Mouse (Mus musculus) thymus, adult 18-20 months (tissue): ENCODE results near the gene Tnrc6c.

Experiments used
- DNase-seq, 2 experiments: peaks; one replicate each; pipeline ENCODE4 v3.0.0; 2022; ENCODE audit warnings: mixed read lengths in 2 of 2

Gene Tnrc6c

DNA sequence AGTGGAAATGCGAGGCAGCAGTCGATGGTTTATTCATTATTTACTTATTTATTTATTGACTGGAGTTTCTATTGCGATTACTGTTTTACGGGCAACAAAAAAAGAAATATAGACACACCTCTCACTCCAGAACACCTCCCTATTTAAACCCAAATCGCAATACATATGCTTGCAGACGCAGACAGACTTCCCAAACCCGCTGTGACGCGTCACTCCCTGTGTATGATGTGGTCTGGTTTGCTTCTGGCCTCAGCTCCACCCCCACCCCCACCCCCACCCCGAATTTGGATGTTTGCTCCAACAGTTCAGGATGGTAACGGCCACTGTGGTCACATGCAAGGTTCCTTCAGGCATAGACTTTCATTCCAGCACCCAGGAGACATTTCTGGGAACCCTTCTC is 15.3 kb upstream of the Tnrc6c start:
- no peak for DNase-seq

- peak; percentile 58 to 75 for DNase-seq
Measured at GRCm38 (mm10) chr11:117639331-117639970, 14.6 kb upstream of the Tnrc6c start.

DNA sequence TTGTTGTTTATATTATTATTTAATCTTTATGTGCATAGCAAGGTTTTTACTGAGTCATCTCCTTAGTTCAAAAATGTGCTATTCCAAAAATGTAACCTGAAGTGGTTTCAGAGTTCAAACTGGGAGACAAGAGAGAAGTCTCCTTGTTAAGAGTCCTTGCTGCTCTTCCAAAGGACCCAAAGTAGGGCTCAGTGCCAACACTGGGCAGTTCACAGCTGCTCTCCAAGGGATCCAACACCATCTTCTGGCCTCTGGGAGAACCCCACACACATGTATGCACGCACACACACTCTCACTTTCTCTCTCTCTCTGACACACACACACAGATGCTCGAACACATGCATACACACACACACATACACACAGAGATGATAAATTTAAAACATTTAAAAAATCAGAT is 11.9 kb upstream of the Tnrc6c start:
- no peak for DNase-seq

- DNase-seq = no peak
Measured at GRCm38 (mm10) chr11:117643240-117643639, 10.8 kb upstream of the Tnrc6c start.

- DNase-seq = no peak
Measured at GRCm38 (mm10) chr11:117646786-117647185, 7.3 kb upstream of the Tnrc6c start.

- no peak for DNase-seq
Measured at GRCm38 (mm10) chr11:117648005-117648404, 6.1 kb upstream of the Tnrc6c start.

GRCm38 (mm10) chr11:117650721-117651644 is 3.1 kb upstream of the Tnrc6c start:
- DNase-seq = no peak

DNA sequence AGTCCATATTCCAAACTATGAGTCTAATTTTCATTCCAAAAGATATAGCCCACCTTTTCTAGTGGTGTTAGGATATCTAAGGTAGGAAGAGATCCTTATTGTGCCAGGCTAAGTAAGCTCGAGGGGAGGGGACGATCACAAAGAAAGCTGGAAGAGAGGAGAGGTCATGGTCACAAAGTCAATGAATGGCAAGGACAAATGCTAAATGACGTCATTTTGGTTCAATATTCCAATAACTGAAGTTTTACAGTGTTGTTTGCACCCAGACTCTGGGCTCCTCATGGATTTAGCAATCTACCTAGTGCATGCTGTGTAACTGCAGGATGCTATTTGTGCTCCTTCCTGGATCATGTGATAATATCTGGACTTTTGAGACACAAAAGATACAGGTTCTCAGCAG is 1.2 kb upstream of the Tnrc6c start:
- no peak for DNase-seq

DNA sequence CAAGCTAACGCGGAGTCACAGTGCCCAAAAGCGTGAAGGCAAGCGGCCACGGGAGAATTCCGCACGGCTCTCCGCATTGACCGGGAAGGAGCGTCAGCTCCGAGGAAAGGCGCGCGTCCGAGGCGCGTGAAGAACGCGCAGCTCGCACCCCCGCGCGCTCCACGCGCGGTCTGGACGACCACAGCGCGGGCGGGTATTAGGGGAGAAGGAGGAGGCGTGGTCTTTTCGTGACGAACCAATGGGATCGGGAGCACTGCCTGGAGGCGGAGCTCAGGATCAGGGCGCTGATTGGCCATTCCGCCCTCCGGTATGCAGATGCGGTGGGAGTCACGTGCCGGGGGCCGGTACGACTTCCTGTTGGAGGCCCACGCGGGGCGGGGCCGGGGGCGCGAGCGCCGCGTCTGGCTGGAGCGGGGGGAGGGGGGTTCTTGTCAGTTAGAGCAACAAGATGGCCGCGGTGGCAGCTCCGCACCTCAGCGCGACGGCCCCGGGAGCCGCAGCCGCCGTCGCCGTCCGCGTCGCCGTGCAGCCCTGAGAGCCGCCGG is 363 bp downstream of the Tnrc6c start:
- peak; percentile 100 for DNase-seq

DNA sequence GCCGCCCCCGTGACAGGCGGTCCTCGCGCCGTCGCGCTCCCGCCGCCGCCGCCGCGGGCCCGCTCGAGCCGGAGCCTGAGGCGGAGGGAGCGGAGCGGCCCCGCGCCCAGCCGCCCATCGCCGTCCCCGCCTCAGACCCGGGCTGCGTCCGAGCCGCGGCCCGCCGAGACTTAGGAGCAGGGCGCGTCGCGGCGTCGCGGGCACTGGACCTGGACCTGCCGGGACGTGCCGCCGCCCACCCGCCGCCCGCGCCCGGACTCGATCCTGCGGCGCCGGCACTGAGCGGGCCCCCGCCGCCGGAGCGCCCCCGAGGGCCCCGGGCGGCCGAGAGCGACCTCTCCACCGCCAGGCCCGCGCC is 824 bp downstream of the Tnrc6c start:
- DNase-seq = no peak

DNA sequence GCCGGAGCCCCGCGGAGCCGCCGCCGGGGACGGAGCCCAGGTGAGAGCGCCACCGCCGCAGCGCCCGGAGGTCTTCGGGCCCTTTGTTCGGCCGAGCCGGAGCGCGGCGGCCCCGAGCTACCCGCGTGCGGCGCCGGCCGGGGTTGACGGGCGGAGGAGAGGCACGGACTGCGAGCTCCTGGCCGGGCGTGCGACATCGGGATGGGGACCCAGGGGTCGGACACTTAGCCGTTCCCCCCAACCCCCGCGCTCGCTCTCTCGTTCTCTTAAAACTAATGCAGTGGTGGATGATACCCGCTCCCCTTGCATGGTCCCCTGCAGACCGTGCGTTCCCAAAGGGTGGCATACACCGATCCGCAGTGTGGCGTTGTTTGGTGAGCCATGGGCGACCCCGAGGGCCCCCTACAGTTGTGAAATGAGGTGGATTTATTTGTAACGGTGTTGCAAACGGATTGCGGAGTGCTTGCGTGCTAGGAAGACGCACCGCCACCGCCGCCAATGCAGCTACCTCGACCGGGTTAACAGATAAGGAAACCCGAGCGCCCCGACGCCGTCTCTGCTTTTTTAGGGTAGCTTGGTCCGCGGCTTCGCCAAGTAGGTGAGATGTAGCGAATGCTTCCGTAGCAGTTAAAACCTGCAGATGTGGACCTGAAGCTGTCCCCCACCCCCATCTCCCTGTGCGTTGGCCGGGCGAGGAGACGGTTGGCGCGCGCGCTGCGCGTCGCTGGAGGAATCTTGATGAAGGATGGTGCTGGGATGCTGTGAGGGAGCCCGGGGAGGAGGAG is 1.4 kb downstream of the Tnrc6c start:
- DNase-seq = peak; percentile 48 to 67

DNA sequence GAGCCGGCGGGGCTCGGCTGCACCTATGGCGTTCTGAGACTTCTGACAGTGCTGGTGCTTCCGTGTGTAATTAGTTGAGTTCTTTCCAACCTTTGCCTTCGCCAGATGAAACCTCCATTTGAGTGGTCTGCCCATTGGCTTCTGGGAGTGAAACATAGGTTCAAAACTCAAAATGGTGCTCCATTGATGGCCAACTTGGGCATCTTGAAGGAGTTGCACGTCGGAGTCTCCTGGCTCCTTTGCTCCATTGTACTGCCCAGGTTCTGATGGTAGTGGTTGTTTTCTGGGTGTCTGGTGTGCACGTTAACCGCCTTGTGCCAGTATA is 1.9 kb downstream of the Tnrc6c start:
- no peak for DNase-seq

DNA sequence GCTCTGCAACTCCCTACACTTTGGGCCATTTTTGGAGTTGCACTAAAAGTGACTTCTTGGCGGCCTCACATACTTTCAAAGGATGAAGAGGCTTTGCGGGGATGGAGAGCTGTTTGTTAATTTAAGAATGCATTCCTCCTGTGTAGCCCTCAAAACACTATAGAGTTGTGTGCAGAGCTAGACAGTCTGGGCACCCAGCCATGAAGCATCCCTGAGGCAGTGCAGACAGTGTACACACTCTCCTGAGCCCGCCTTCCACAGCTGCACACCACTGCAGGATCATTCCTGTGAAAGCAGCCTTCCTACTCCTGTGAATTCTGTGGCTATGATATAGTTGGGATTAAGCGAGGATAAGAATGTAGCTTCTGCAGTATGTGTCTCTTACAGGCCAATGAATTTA is 4.9 kb downstream of the Tnrc6c start:
- no peak for DNase-seq

DNA sequence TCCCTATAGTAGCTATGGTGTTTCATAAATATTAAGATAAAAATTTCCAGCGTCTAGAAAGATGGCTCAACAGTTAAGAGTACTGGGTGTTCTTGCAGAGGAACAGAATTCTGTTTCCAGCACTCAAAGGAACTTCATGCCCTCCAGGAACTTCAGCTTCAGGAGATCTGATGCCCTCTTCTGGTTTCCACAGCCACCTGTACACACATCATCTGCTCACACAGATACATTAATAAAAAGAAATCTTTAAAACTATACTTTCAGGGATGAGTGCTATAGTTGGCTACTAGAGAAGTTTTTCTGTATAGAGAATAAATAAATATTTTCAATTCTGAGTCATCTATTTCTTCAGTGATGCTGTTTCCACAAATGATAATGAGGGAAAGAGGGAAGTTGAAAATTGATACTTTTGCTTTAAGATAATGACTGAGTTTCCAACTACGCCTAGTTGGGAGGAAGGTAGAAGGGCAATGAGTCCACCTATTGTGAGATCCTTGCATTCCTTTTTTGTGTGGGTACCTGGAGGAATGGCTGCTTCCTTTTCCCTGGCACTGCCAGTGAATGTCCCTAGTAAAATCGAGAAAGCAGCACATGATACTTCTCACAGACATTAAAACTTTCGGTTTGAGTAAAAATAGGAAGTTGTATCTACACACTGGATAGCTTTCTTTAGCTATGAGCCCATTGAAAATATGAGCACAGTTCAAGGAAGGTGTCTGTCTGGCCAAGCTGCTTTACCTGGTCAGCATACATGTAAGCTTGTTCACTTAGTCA is 9.1 kb downstream of the Tnrc6c start:
- no peak for DNase-seq

DNA sequence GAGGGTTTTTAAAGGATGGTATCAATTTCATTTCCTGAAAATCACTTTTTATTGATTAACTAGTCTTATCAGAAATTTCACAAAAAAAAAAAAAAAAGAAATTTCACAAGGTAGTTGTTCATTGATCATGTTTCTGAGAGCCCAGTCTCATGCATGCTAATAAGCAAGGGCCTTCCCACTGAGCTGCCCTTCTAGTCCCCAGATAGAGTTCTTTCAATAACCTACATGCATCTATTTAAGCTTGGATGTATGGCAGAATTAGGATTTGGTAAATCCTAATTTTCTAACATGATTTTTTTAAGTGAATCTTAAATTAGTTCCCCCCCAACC is 9.7 kb downstream of the Tnrc6c start:
- DNase-seq = no peak

- no peak for DNase-seq
Measured at GRCm38 (mm10) chr11:117665189-117665588, 11.1 kb downstream of the Tnrc6c start.

- DNase-seq = no peak
Measured at GRCm38 (mm10) chr11:117666563-117666962, 12.5 kb downstream of the Tnrc6c start.

DNA sequence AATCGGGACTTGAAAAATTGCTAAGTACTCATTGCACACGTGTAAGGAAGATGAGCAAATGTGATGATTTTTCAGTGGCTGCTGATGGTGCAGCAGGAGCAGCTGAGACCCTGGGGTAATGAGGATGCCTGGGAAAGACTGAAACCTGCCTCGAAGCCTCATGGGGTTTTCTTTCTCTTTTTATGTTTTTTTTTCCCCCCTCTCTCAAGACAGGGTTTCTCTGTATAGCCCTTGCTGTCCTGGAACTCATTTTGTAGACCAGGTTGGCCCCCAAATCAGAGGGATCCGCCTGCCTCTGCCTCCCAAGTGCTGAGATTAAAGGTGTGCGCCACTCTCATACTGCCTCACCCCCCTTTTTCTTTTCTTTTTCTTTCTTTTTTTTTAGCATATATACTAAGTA is 13.1 kb downstream of the Tnrc6c start:
- no peak for DNase-seq

DNA sequence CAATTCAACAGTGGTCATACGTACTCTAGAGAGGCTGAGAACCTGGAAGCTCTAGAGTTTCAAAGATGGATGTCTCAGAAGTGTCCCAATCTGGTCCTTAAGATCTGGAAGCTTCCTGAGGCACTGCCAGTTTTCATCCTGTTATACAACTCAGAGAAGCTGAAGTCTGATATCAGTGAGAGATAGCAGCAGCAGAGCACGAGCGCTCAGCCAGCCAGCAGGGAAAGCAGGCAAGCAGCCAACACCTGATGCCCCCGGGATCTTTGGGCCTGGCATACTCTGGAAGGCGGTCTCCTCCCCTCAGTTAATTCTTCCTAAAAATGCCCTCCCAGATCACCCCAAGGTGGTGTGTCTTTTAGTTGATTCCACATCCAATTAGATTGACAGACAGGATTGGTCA is 13.7 kb downstream of the Tnrc6c start:
- DNase-seq = no peak

DNA sequence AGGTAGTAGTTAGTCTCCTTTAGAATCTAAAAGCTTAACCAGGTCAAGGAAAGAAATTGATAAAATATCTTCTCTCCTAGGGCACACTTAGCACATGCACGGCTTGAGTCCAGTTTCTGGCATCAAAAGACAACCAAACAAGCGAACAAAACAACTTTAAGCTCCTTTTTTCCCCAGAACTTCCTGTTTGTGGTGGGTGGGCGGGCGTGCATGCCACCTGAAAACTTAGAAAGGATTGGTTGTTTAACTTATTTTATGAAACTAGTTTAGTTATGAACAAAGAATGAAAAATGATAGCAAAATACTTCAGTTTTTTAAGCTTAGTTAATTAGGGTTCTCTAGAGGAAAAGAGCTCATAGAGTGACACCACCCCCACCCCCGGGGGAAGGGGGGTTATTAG is 17.5 kb downstream of the Tnrc6c start:
- no peak for DNase-seq

- no peak for DNase-seq
Measured at GRCm38 (mm10) chr11:117674531-117674930, 20.4 kb downstream of the Tnrc6c start.

DNA sequence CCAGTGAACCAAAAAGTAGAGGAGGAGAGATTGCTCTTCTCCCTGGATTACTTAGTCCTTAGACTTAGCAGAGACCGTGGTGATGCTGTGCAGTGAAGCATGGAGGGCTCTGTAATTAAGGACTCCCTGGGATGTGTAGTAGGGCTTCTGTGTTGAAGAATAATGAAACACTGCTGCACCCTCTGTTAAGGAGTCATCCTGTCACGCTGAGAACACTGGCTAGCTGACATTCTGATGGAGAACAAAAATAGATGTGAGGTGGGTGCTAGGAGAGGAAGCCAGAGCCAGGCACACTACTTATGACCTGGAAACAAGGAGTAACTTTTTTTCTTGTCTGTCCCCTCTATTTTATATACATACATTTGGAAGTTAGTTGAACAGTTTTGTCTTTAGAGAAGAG is 22.6 kb downstream of the Tnrc6c start:
- DNase-seq = no peak

DNA sequence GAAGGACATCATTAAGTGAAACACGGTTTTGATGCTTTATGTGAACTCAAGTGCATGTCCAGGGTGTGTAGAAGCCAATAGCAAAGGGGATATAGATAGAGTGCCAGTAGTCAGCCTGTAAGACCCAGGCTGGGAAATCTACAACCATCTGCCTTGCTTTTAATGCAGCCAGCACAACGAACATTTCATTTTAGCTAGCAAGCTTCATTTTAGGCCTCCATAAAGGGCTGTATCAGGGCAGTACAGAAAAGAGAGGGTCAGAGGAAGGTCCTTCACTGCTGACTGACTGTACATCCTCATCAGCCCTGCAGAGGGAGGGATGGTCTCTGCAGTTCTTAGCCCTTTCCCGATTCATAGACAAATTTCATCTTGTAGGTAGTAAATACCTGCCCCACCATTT is 23.0 kb downstream of the Tnrc6c start:
- no peak for DNase-seq
